ENCODE assay signal across 8 mouse cellular contexts in the genomic region with DNA sequence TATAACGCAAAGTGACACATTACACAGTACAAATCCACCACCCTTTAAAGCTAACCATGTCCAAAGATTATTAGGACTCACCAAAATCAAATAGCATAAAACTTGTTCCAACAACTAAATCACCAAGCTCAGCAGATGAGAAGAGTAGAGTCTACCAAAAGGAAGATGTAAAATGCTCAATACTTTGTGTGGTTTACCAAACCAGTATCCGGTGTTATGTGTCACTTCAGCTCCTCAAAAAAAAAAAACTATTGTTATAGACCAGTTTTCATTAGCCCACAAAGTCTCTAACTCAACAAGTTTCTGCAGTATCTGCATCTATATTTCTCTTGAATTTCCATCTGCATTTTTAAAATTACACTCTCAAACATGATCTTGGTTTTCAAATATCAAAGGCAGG. TPM values are rescaled to one million over a fixed set of nuclear protein-coding genes. Genes with fewer than 3 reads are reported as not detected.
DNase-seq lines count a peak whose midpoint lies in the region; ATAC-seq lines count a peak whose summit lies in the region.

No protein-coding gene starts in this region.

- peaks cover 10% of the 10 kb centered on the region for H3K4me1 ChIP-seq in lung, embryonic 15.5 days
- H3K4me1 ChIP-seq in embryonic facial prominence, embryonic 13.5 days = no peaks in the 10 kb centered on the region; the same call in 1 of the 2 replicates
- H3K4me1 ChIP-seq in limb, embryonic 10.5 days = peaks cover 18% of the 10 kb centered on the region; the same call in 1 of the 2 replicates
- H3K4me1 ChIP-seq in neural tube, embryonic 15.5 days = peaks cover 16% of the 10 kb centered on the region

- 29% methylated on average over 2 of the region's 2 CpGs for WGBS in lung, embryonic 15.5 days
- 56% methylated on average over 2 of the region's 2 CpGs for WGBS in embryonic facial prominence, embryonic 13.5 days
- WGBS in limb, embryonic 10.5 days = 49% methylated on average over 2 of the region's 2 CpGs
- 55% methylated on average over 2 of the region's 2 CpGs for WGBS in neural tube, embryonic 15.5 days

- H3K27me3 ChIP-seq in lung, embryonic 15.5 days = no peaks in the 10 kb centered on the region
- H3K27me3 ChIP-seq in embryonic facial prominence, embryonic 13.5 days = no peaks in the 10 kb centered on the region
- H3K27me3 ChIP-seq in limb, embryonic 10.5 days (ENCODE audit: low read depth, poor library complexity, severe bottlenecking) = no peaks in the 10 kb centered on the region
- no peaks in the 10 kb centered on the region for H3K27me3 ChIP-seq in neural tube, embryonic 15.5 days (replicated peaks)

- peak overlapping the region; percentile 92 for H3K4me3 ChIP-seq in lung, embryonic 15.5 days
- H3K4me3 ChIP-seq in embryonic facial prominence, embryonic 13.5 days = peak overlapping the region; percentile 76
- H3K4me3 ChIP-seq in limb, embryonic 10.5 days = peak overlapping the region; percentile 88
- H3K4me3 ChIP-seq in neural tube, embryonic 15.5 days (replicated peaks) = peak overlapping the region; percentile 85

- H3K9ac ChIP-seq in lung, embryonic 15.5 days = 0 out of 2 replicates have a peak overlapping the region, but pooled peaks have one; percentile 93
- peak overlapping the region; percentile 99; the same call in 1 of the 2 replicates for H3K9ac ChIP-seq in embryonic facial prominence, embryonic 13.5 days
- peak overlapping the region; percentile 96 for H3K9ac ChIP-seq in neural tube, embryonic 15.5 days (replicated peaks)

- no peaks in the 10 kb centered on the region for H3K36me3 ChIP-seq in lung, embryonic 15.5 days
- H3K36me3 ChIP-seq in embryonic facial prominence, embryonic 13.5 days = no peaks in the 10 kb centered on the region
- peaks cover 7% of the 10 kb centered on the region for H3K36me3 ChIP-seq in limb, embryonic 10.5 days
- H3K36me3 ChIP-seq in neural tube, embryonic 15.5 days = no peaks in the 10 kb centered on the region

- H3K9me3 ChIP-seq in lung, embryonic 15.5 days = no peaks in the 10 kb centered on the region
- no peaks in the 10 kb centered on the region for H3K9me3 ChIP-seq in embryonic facial prominence, embryonic 13.5 days
- no peaks in the 10 kb centered on the region for H3K9me3 ChIP-seq in limb, embryonic 10.5 days (replicated peaks)
- H3K9me3 ChIP-seq in neural tube, embryonic 15.5 days (replicated peaks) = no peaks in the 10 kb centered on the region

- H3K27ac ChIP-seq in lung, embryonic 15.5 days = peak overlapping the region; percentile 100; the same call in 1 of the 2 replicates
- 0 out of 2 replicates have a peak overlapping the region, but pooled peaks have one; percentile 100 for H3K27ac ChIP-seq in embryonic facial prominence, embryonic 13.5 days
- no peak overlapping the region for H3K27ac ChIP-seq in limb, embryonic 10.5 days
- H3K27ac ChIP-seq in neural tube, embryonic 15.5 days (replicated peaks) = peak overlapping the region; percentile 100; the same call in 1 of the 2 replicates

- peak overlapping the region; percentile 69 for H3K4me2 ChIP-seq in lung, embryonic 15.5 days
- peak overlapping the region; percentile 77 for H3K4me2 ChIP-seq in embryonic facial prominence, embryonic 13.5 days
- H3K4me2 ChIP-seq in neural tube, embryonic 15.5 days = peak overlapping the region; percentile 76

- no peak for DNase-seq in lung, adult 18-20 months
- no peak for DNase-seq in limb, embryonic 10.5 days (ENCODE audit: low spot score)
- no peak for DNase-seq in left cerebral cortex, adult 11 months (ENCODE audit: low spot score)
- no peak for DNase-seq in right cerebral cortex, adult 2 months (ENCODE audit: low spot score in 2 of 2)
- no peak for DNase-seq in yolk sac, embryonic 10.5 days (ENCODE audit: low spot score)

- ATAC-seq in lung, embryonic 15.5 days (ENCODE audit: borderline replicate concordance, extremely low read depth, low FRiP score, low TSS enrichment) = no peak
- ATAC-seq in embryonic facial prominence, embryonic 13.5 days (ENCODE audit: insufficient number of reproducible peaks, insufficient read depth, low FRiP score, low TSS enrichment, low read depth) = no peak
- no peak for ATAC-seq in neural tube, embryonic 15.5 days (ENCODE audit: low FRiP score)

RNA-seq across cellular contexts. Expression of a gene that starts 25.3 kb away (rescaled TPM):
- 18.6 and 19.2 TPM in 2 replicates for polyA plus RNA-seq in lung, embryonic 15.5 days (2015; fragmentation: Nextera tagmentation; extraction: Ambion mirVana)
- 29.9 and 32.0 TPM in 2 replicates for polyA plus RNA-seq in embryonic facial prominence, embryonic 13.5 days (2015; fragmentation: Nextera tagmentation; extraction: Ambion mirVana)
- 26.9 and 30.4 TPM in 2 replicates for polyA plus RNA-seq in limb, embryonic 10.5 days (2016; fragmentation: Nextera tagmentation; extraction: Ambion mirVana)
- polyA plus RNA-seq in neural tube, embryonic 15.5 days (2015; fragmentation: Nextera tagmentation; extraction: Ambion mirVana) = 23.1 and 23.3 TPM in 2 replicates
